Mouse (Mus musculus): ENCODE measurements around the gene Rab37.

DNA sequence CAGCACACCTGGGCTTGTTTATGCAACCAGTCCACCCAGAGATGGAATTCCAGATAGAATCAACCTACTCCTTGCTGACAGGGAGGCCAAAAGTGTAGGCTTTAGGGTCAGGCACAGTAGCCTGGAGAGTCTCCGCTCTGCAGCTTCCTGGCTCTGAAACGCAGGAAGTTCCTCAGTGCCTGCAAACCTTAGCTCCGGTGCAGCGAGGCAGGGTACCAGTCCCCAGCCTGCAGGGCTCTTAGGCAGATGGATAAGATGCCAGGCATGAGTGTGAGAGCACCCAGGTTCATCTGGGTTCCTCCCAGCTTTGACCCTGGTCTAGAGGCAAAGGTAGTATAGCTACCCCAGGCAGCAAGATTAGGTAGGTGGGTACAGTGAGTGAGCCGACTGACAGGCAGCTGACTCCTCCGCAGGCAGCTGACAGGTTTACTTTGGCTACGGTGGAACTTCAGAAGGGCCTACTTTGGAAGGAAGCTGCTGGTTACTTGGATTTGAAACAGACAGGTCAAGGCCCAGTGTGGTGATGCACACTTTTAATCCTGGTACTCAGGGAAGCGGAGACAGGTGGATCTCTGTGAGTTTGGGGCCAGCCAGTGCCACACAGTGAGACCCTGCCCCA, 76.5 kb downstream of the Rab37 start:
- TF ChIP-seq CTCF (IDR thresholded peaks at IDR 0.05) (no peak), EP300 (IDR thresholded peaks at IDR 0.05; ENCODE audit: insufficient read depth, low read depth, low read length) (no peak), POLR2A (IDR thresholded peaks at IDR 0.05; ENCODE audit: insufficient read depth, low read depth, low read length) (no peak)

All from heart, adult 2 months (tissue).